Mouse (Mus musculus) cortical plate, adult 2 months (tissue): ENCODE results near the gene Epc2.

Source experiments
- CTCF ChIP-seq: fragments of 200-500 bp; IDR thresholded peaks from 2 replicates; pipeline ENCODE4 v1.5.1; 2011; ENCODE audit warnings: mild to moderate bottlenecking, control low read depth, low read length; ENCODE audit not compliant: insufficient read depth; ENCODE audit errors: extremely low read depth
- POLR2A ChIP-seq: fragments of 200-500 bp; IDR thresholded peaks from 2 replicates; pipeline ENCODE4 v1.6.1; 2011; ENCODE audit warnings: mild to moderate bottlenecking, low read length, control low read depth; ENCODE audit not compliant: insufficient read depth; ENCODE audit errors: extremely low read depth

DNA sequence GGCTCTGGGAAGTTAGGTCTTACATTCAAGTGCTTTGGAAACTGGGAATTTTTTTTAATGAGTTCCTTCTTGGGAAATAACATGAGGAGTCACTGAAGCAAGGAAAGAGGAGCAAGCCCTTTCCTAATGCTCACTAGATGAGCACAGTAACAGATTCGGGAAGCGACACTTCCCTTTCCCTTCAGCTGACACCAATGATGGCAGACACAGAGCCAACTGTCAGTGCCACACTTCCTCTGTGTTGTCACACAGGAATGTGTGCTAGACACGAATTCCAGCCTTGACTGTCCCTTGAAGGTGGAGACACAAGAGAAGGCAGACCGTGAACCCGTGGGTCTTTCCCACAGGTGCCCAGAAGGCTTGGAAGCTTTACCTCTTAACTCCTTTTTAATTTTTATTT is 39.6 kb upstream of the Epc2 start:
- TF ChIP-seq CTCF = no peak
- no peak for TF ChIP-seq POLR2A
